Comparison of ENCODE assay signal across 15 mouse cellular contexts in genomic region chr11:22957791-22958374, GRCm38 (mm10). TPM values are rescaled to one million over a fixed set of nuclear protein-coding genes. Genes with fewer than 3 reads are reported as not detected.
A peak's percentile ranks its signal among the peaks of the same experiment; 100 is the strongest.
DNase-seq lines count a peak whose midpoint lies in the region; ATAC-seq and TF ChIP-seq lines count a peak whose summit lies in the region.
"Had no signal": no experiment of that assay in that cellular context is flagged by ENCODE, and none has a peak within 500 bp of the region (broad histone marks: within the 10 kb centered on the region; RNA-seq: fewer than 3 reads in every experiment).

No protein-coding gene starts in this region.

- ATAC-seq in hindbrain, postnatal 0 days: no peak
- no peak for ATAC-seq in hindbrain, embryonic 13.5 days (ENCODE audit: low FRiP score)
- no peak for ATAC-seq in midbrain, embryonic 11.5 days (ENCODE audit: low FRiP score)
- no peak for ATAC-seq in midbrain, embryonic 15.5 days (replicated peaks)

- H3K4me1 ChIP-seq in hindbrain, postnatal 0 days (ENCODE audit: insufficient read depth, low read length): no peaks in the 10 kb centered on the region
- H3K4me1 ChIP-seq in hindbrain, embryonic 13.5 days (replicated peaks): no peaks in the 10 kb centered on the region
- H3K4me1 ChIP-seq in midbrain, embryonic 11.5 days (ENCODE audit: control insufficient read depth, insufficient read depth, low read length): no peaks in the 10 kb centered on the region
- no peaks in the 10 kb centered on the region for H3K4me1 ChIP-seq in midbrain, embryonic 15.5 days
- peaks cover 0 to 4% of the 10 kb centered on the region in 2 experiments; a peak in 1 of 4 replicates for H3K4me1 ChIP-seq in ES-E14 (ENCODE audit: control insufficient read depth in 2 of 2, insufficient read depth in 2 of 2, low read length in 2 of 2, poor library complexity in 1 of 2)
- H3K4me1 ChIP-seq: heart, embryonic 12.5 days had no signal

- no peak for DNase-seq in hindbrain, postnatal 0 days (ENCODE audit: low spot score)
- peak; percentile 62 for DNase-seq in midbrain, embryonic 11.5 days (ENCODE audit: low spot score, missing footprints)
- DNase-seq in ES-E14 (ENCODE audit: low read depth, low spot score): no peak
- peak; percentile 49 for DNase-seq in naive thymus-derived CD4-positive, alpha-beta T cell, adult 2 months (ENCODE audit: low read depth)
- DNase-seq in cerebellum, postnatal 10 days: no peak
- DNase-seq in right cerebral cortex, postnatal 14 days: no peak
- DNase-seq: cerebellum, postnatal 36 days; kidney, postnatal 4 days; lung, adult 2 months; midbrain, embryonic 14.5 days; right cerebral cortex, postnatal 4 days had no signal

- peak; percentile 62 for TF ChIP-seq CTCF in hindbrain, postnatal 0 days (IDR thresholded peaks at IDR 0.05; ENCODE audit: low read depth)

- no peaks in the 10 kb centered on the region; the same call in 1 of the 2 replicates for H3K36me3 ChIP-seq in hindbrain, postnatal 0 days (ENCODE audit: insufficient read depth, low read length)
- no peaks in the 10 kb centered on the region; the same call in none of the 2 replicates for H3K36me3 ChIP-seq in hindbrain, embryonic 13.5 days
- H3K36me3 ChIP-seq in midbrain, embryonic 11.5 days (ENCODE audit: control insufficient read depth, insufficient read depth, low read length): no peaks in the 10 kb centered on the region
- no peaks in the 10 kb centered on the region for H3K36me3 ChIP-seq in midbrain, embryonic 15.5 days (replicated peaks)
- H3K36me3 ChIP-seq in ES-E14 (ENCODE audit: control insufficient read depth, insufficient read depth, low read length, poor library complexity, severe bottlenecking): peaks cover 2% of the 10 kb centered on the region; the same call in 1 of the 2 replicates

- H3K27ac ChIP-seq in hindbrain, postnatal 0 days: no peak overlapping the region
- H3K27ac ChIP-seq in hindbrain, embryonic 13.5 days: no peak overlapping the region
- no peak overlapping the region for H3K27ac ChIP-seq in midbrain, embryonic 11.5 days (ENCODE audit: low read depth, low read length)
- H3K27ac ChIP-seq in midbrain, embryonic 15.5 days: no peak overlapping the region
- no peak overlapping the region for H3K27ac ChIP-seq in ES-E14 (ENCODE audit: insufficient read depth, low read depth, low read length, poor library complexity, severe bottlenecking)
- H3K27ac ChIP-seq: hindbrain, embryonic 14.5 days had no signal

- no peaks in the 10 kb centered on the region for H3K27me3 ChIP-seq in hindbrain, postnatal 0 days (ENCODE audit: insufficient read depth, low read length)
- no peaks in the 10 kb centered on the region for H3K27me3 ChIP-seq in hindbrain, embryonic 13.5 days
- H3K27me3 ChIP-seq in midbrain, embryonic 11.5 days (ENCODE audit: control insufficient read depth, insufficient read depth, low read length): no peaks in the 10 kb centered on the region
- no peaks in the 10 kb centered on the region for H3K27me3 ChIP-seq in midbrain, embryonic 15.5 days (replicated peaks)
- H3K27me3 ChIP-seq: heart, embryonic 12.5 days had no signal

- no peaks in the 10 kb centered on the region for H3K9me3 ChIP-seq in hindbrain, postnatal 0 days (ENCODE audit: low read length)
- H3K9me3 ChIP-seq in hindbrain, embryonic 13.5 days: no peaks in the 10 kb centered on the region
- H3K9me3 ChIP-seq in midbrain, embryonic 11.5 days (ENCODE audit: control insufficient read depth, low read length): no peaks in the 10 kb centered on the region
- no peaks in the 10 kb centered on the region for H3K9me3 ChIP-seq in midbrain, embryonic 15.5 days
- H3K9me3 ChIP-seq in ES-E14 (ENCODE audit: control insufficient read depth, insufficient read depth, low read depth, low read length): no peaks in the 10 kb centered on the region
- H3K9me3 ChIP-seq: heart, embryonic 12.5 days had no signal

- H3K4me2 ChIP-seq in hindbrain, postnatal 0 days (ENCODE audit: low read depth, low read length): no peak overlapping the region
- H3K4me2 ChIP-seq in hindbrain, embryonic 13.5 days: no peak overlapping the region
- H3K4me2 ChIP-seq in midbrain, embryonic 11.5 days: no peak overlapping the region
- H3K4me2 ChIP-seq in midbrain, embryonic 15.5 days: no peak overlapping the region
- H3K4me2 ChIP-seq: heart, embryonic 12.5 days; hindbrain, embryonic 14.5 days had no signal

- WGBS in hindbrain, postnatal 0 days: 94% methylated on average over 4 of the region's 4 CpGs
- 91% methylated on average over 4 of the region's 4 CpGs for WGBS in hindbrain, embryonic 13.5 days
- WGBS in midbrain, embryonic 11.5 days: 89% methylated on average over 4 of the region's 4 CpGs
- 92% methylated on average over 4 of the region's 4 CpGs for WGBS in midbrain, embryonic 15.5 days

- H3K9ac ChIP-seq in hindbrain, postnatal 0 days (replicated peaks; ENCODE audit: low read length): no peak overlapping the region
- no peak overlapping the region for H3K9ac ChIP-seq in hindbrain, embryonic 13.5 days
- H3K9ac ChIP-seq in midbrain, embryonic 11.5 days (ENCODE audit: low read length): no peak overlapping the region
- no peak overlapping the region for H3K9ac ChIP-seq in midbrain, embryonic 15.5 days
- H3K9ac ChIP-seq in ES-E14 (ENCODE audit: insufficient read depth, low read depth, low read length, poor library complexity, severe bottlenecking): no peak overlapping the region
- H3K9ac ChIP-seq: heart, embryonic 12.5 days; hindbrain, embryonic 14.5 days had no signal

- in situ Hi-C loops in ES-E14 (cut with MboI; ENCODE audit: low sequenced_read_pairs in 2 of 2, unreplicated experiment in 2 of 2): loop anchor here in 1 of 2 experiments (5.0 kb wide), 1 partner anchor 321 kb away; no protein-coding TSS in a partner anchor

- no peak overlapping the region for H3K4me3 ChIP-seq in hindbrain, postnatal 0 days (ENCODE audit: low read length)
- no peak overlapping the region for H3K4me3 ChIP-seq in hindbrain, embryonic 13.5 days
- H3K4me3 ChIP-seq in midbrain, embryonic 11.5 days (ENCODE audit: low read depth, low read length): no peak overlapping the region
- no peak overlapping the region for H3K4me3 ChIP-seq in midbrain, embryonic 15.5 days
- no peak overlapping the region for H3K4me3 ChIP-seq in ES-E14 (ENCODE audit: insufficient read depth in 1 of 2, low read depth in 1 of 2, low read length in 2 of 2, poor library complexity in 1 of 2, severe bottlenecking in 1 of 2)
- H3K4me3 ChIP-seq: heart, embryonic 12.5 days had no signal

TF ChIP-seq in ES-E14, 5 proteins besides CTCF, POLR2A, EP300 and RAD21:
- TF ChIP-seq ZNF384 (IDR thresholded peaks at IDR 0.05; ENCODE audit: low read depth, low read length) (peak; percentile 91), CHD2 (IDR thresholded peaks at IDR 0.05; ENCODE audit: low read depth, low read length) (no peak), ZC3H11A (IDR thresholded peaks at IDR 0.05; ENCODE audit: borderline replicate concordance, low read depth, low read length) (peak; percentile 44; the same call in 1 of the 2 replicates)

RNA-seq across cellular contexts. Expression of gene Zrsr1, which starts 13.9 kb away (rescaled TPM):
- total RNA-seq in hindbrain, postnatal 0 days (2014; rRNA removed): 16.7 and 20.6 TPM in 2 replicates
- 8.4 and 9.1 TPM in 2 replicates for polyA plus RNA-seq in hindbrain, postnatal 0 days (2015; fragmentation: Nextera tagmentation; extraction: Ambion mirVana)
- 6.6 and 8.3 TPM in 2 replicates for polyA plus RNA-seq in hindbrain, embryonic 13.5 days (2015; fragmentation: Nextera tagmentation; extraction: Ambion mirVana)
- 4.3 and 5.3 TPM in 2 replicates for polyA plus RNA-seq in midbrain, embryonic 11.5 days (2014; fragmentation: Nextera tagmentation; extraction: Ambion mirVana)
- polyA plus RNA-seq in midbrain, embryonic 15.5 days (2015; fragmentation: Nextera tagmentation; extraction: Ambion mirVana): 7.0 and 7.6 TPM in 2 replicates
- total RNA-seq in ES-E14 (2012; rRNA removed): 6.4 and 18.0 TPM in 2 replicates

RNA-seq across cellular contexts. Expression of gene Gm28048, which starts 24.0 kb away (rescaled TPM):
- not detected in 2 replicates for total RNA-seq in hindbrain, postnatal 0 days (2014; rRNA removed)
- polyA plus RNA-seq in hindbrain, postnatal 0 days (2015; fragmentation: Nextera tagmentation; extraction: Ambion mirVana): 3.2 and 3.4 TPM in 2 replicates
- 4.8 and 6.1 TPM in 2 replicates for polyA plus RNA-seq in hindbrain, embryonic 13.5 days (2015; fragmentation: Nextera tagmentation; extraction: Ambion mirVana)
- polyA plus RNA-seq in midbrain, embryonic 11.5 days (2014; fragmentation: Nextera tagmentation; extraction: Ambion mirVana): 5.2 and 5.6 TPM in 2 replicates
- 2.6 and 3.6 TPM in 2 replicates for polyA plus RNA-seq in midbrain, embryonic 15.5 days (2015; fragmentation: Nextera tagmentation; extraction: Ambion mirVana)
- total RNA-seq in ES-E14 (2012; rRNA removed): 13.8 and 16.3 TPM in 2 replicates
- polyA plus RNA-seq: lung, adult 2 months had no signal

RNA-seq across cellular contexts. Expression of gene Commd1, which starts 24.3 kb away (rescaled TPM):
- total RNA-seq in hindbrain, postnatal 0 days (2014; rRNA removed): 11.6 and 15.5 TPM in 2 replicates
- 242 and 247 TPM in 2 replicates for polyA plus RNA-seq in hindbrain, postnatal 0 days (2015; fragmentation: Nextera tagmentation; extraction: Ambion mirVana)
- polyA plus RNA-seq in hindbrain, embryonic 13.5 days (2015; fragmentation: Nextera tagmentation; extraction: Ambion mirVana): 287 and 301 TPM in 2 replicates
- polyA plus RNA-seq in midbrain, embryonic 11.5 days (2014; fragmentation: Nextera tagmentation; extraction: Ambion mirVana): 432 and 437 TPM in 2 replicates
- 241 and 245 TPM in 2 replicates for polyA plus RNA-seq in midbrain, embryonic 15.5 days (2015; fragmentation: Nextera tagmentation; extraction: Ambion mirVana)
- 83.5 and 106 TPM in 2 replicates for total RNA-seq in ES-E14 (2012; rRNA removed)

RNA-seq across cellular contexts. Expression of gene Cct4, which starts 32.4 kb away (rescaled TPM):
- total RNA-seq in hindbrain, postnatal 0 days (2014; rRNA removed): 128 and 143 TPM in 2 replicates
- polyA plus RNA-seq in hindbrain, postnatal 0 days (2015; fragmentation: Nextera tagmentation; extraction: Ambion mirVana): 219 and 220 TPM in 2 replicates
- 309 and 314 TPM in 2 replicates for polyA plus RNA-seq in hindbrain, embryonic 13.5 days (2015; fragmentation: Nextera tagmentation; extraction: Ambion mirVana)
- polyA plus RNA-seq in midbrain, embryonic 11.5 days (2014; fragmentation: Nextera tagmentation; extraction: Ambion mirVana): 448 and 476 TPM in 2 replicates
- polyA plus RNA-seq in midbrain, embryonic 15.5 days (2015; fragmentation: Nextera tagmentation; extraction: Ambion mirVana): 269 and 275 TPM in 2 replicates
- 329 and 382 TPM in 2 replicates for total RNA-seq in ES-E14 (2012; rRNA removed)

RNA-seq across cellular contexts. Expression of gene Fam161a, which starts 49.4 kb away (rescaled TPM):
- total RNA-seq in hindbrain, postnatal 0 days (2014; rRNA removed): 2.9 and 10.7 TPM in 2 replicates
- 4.9 and 6.8 TPM in 2 replicates for polyA plus RNA-seq in hindbrain, postnatal 0 days (2015; fragmentation: Nextera tagmentation; extraction: Ambion mirVana)
- polyA plus RNA-seq in hindbrain, embryonic 13.5 days (2015; fragmentation: Nextera tagmentation; extraction: Ambion mirVana): 6.6 and 7.5 TPM in 2 replicates
- polyA plus RNA-seq in midbrain, embryonic 11.5 days (2014; fragmentation: Nextera tagmentation; extraction: Ambion mirVana): 3.8 and 4.0 TPM in 2 replicates
- polyA plus RNA-seq in midbrain, embryonic 15.5 days (2015; fragmentation: Nextera tagmentation; extraction: Ambion mirVana): 4.0 and 5.6 TPM in 2 replicates
- 2.7 and 3.7 TPM in 2 replicates for total RNA-seq in ES-E14 (2012; rRNA removed)

Comparison
In these comparisons a context has a peak if more than half of its experiments do, and no peak if none do; other contexts are left out.
1. DNase-seq: peak in midbrain, embryonic 11.5 days (single experiment) and naive thymus-derived CD4-positive, alpha-beta T cell, adult 2 months (single experiment); none in hindbrain, postnatal 0 days (single experiment), ES-E14 (single experiment), cerebellum, postnatal 10 days (0 of 2) and right cerebral cortex, postnatal 14 days (single experiment).